Mouse (Mus musculus) kidney, adult 2 months (tissue): ENCODE results near the gene Fam208a.

Source experiments
- CTCF ChIP-seq: fragments of 200-500 bp; conservative IDR thresholded peaks from 2 replicates; pipeline ENCODE4 v1.5.1; 2011; ENCODE audit warnings: low read depth, mild to moderate bottlenecking, control low read depth, low read length, moderate library complexity, mixed read lengths; ENCODE audit not compliant: insufficient read depth, insufficient read length
- POLR2A ChIP-seq: fragments of 200-500 bp; IDR thresholded peaks from one replicate; pipeline ENCODE4 v1.6.1; 2011; ENCODE audit warnings: low read depth, low read length, control low read depth

- TF ChIP-seq POLR2A, result no peak
- TF ChIP-seq CTCF, result no peak
These were observed 18.3 kb downstream of the Fam208a start for GRCm38 (mm10) chr14:27446963-27447362.
